Mouse (Mus musculus): ENCODE measurements at regions not wholly inside any gene's neighbourhood (a gene's known extent, or its start where the extent isn't known, plus 50 kb on each side); places are given as distances from the start of the nearest gene placed in this dataset.

DNA sequence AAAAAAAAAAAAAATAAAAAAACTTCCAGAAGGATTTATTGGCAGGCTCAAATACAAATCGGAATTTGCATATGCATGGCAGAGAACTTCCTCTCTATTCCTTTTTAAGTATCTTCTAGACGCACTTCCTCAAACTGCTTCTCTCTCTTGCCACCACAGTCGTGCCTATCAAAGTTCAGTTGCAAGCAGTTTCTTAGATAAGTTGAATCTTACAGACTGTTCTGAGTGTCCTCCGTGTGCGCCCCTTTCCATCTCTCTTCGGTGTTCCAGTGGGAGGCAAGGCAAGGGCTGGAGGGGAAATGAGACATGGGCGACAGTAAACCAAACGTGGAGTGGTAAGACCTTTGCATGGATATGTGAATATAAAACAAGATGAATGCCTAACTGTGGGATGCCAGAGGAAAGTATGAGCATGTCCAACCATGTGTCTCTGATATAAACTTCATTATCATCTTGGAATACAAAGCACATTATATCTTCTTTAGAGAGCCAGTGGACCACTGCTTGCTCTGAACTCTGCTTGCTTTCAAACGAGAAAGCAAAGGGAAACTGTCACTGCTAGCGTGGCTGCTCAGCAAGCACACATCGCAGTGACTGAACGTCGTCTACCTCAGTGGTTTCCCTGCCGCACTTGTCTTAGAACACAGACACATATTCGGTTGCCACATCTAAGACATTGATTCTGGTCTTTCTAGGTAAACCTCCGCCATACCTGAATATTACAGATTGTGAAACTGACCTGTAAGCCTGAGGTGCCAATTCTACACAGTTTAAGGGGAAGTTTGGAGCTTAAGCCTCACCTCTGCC, 81.5 kb upstream of the Hmcn1 start:
- H3K4me1 ChIP-seq (ENCODE audit: control insufficient read depth, insufficient read depth, low read length), result no peaks in the 10 kb centered on the region
- no peak for ATAC-seq
- H3K4me2 ChIP-seq (ENCODE audit: low read length), result no peak overlapping the region
- WGBS, result 91% methylated on average over 16 of the region's 16 CpGs
- no peaks in the 10 kb centered on the region for H3K36me3 ChIP-seq (ENCODE audit: control insufficient read depth, insufficient read depth, low read length)
- H3K4me3 ChIP-seq (ENCODE audit: low read depth, low read length), result no peak overlapping the region
- no peak overlapping the region for H3K9ac ChIP-seq (ENCODE audit: low read depth, low read length)
- no peaks in the 10 kb centered on the region for H3K27me3 ChIP-seq (ENCODE audit: control insufficient read depth, insufficient read depth, low read depth, low read length)
- no peak overlapping the region for H3K27ac ChIP-seq (ENCODE audit: low read length)
- no peaks in the 10 kb centered on the region for H3K9me3 ChIP-seq (replicated peaks; ENCODE audit: control insufficient read depth, low read length, poor library complexity, severe bottlenecking)

DNA sequence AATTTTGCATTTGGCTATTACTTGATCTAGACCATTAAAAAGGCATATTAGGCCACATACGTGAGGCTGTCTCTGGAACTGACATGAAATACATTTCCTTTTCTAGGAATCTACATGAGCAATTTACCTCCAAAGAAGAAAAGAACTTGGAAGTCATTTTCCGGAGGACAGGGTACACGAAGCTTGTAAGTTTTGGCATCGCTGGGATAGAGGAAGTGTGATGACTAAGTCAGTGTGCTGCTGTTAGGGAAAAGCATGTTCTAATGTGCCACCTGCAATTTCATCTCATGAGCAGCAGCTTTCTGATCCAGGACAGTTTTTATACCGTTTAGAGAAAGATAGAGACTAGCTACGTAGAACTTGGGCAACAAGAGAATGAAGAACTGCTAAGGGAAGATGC, 82.3 kb upstream of the Hmcn1 start:
- Histone ChIP-seq H3K27ac (ENCODE audit: low read length) (no peak overlapping the region), H3K4me3 (ENCODE audit: low read depth, low read length) (no peak overlapping the region), H3K9me3 (replicated peaks; ENCODE audit: control insufficient read depth, low read length, poor library complexity, severe bottlenecking) (no peaks in the 10 kb centered on the region), H3K27me3 (ENCODE audit: control insufficient read depth, insufficient read depth, low read depth, low read length) (no peaks in the 10 kb centered on the region), H3K9ac (ENCODE audit: low read depth, low read length) (no peak overlapping the region), H3K4me1 (ENCODE audit: control insufficient read depth, insufficient read depth, low read length) (no peaks in the 10 kb centered on the region), H3K4me2 (ENCODE audit: low read length) (no peak overlapping the region), H3K36me3 (ENCODE audit: control insufficient read depth, insufficient read depth, low read length) (no peaks in the 10 kb centered on the region)
- 91% methylated on average over 6 of the region's 6 CpGs for WGBS
- no peak for ATAC-seq

DNA sequence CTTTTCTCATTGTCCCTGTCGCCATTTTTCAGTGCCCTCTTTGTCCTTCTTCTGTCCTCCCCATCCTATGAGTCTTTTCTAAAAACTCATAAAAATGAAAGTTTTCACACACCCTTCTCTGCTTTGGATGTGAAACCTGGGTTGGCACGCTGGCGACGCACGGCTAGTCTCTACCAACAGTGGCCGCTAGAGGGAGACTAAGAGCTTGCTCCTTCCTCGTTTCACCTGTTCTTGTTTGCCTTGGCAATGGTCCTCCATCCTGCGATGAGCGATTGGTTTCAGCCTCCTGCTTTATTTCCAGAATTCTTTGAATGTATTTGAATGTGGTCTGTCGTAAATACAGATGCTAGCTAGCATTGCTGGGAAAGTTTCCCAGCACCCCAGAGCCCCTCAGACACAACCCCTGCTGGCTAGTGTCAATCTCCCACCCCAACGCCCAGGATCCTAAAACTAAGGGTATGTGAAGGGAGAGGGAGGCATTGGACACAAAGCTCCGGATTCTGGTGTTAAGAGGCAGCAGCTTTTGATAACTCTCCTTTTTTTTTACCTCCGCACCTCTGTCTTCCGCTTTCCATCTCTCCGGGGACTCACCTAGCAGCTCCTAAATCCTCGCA, 85.8 kb upstream of the Hmcn1 start:
- peak; percentile 80; the same call in 1 of the 2 replicates for ATAC-seq
- 34% methylated on average over 16 of the region's 16 CpGs for WGBS
- Histone ChIP-seq H3K4me1 (ENCODE audit: control insufficient read depth, insufficient read depth, low read length) (no peaks in the 10 kb centered on the region), H3K36me3 (ENCODE audit: control insufficient read depth, insufficient read depth, low read length) (no peaks in the 10 kb centered on the region), H3K27me3 (ENCODE audit: control insufficient read depth, insufficient read depth, low read depth, low read length) (no peaks in the 10 kb centered on the region), H3K9ac (ENCODE audit: low read depth, low read length) (no peak overlapping the region), H3K9me3 (replicated peaks; ENCODE audit: control insufficient read depth, low read length, poor library complexity, severe bottlenecking) (no peaks in the 10 kb centered on the region), H3K4me2 (ENCODE audit: low read length) (0 out of 2 replicates have a peak overlapping the region, but pooled peaks have one; percentile 20), H3K4me3 (ENCODE audit: low read depth, low read length) (no peak overlapping the region), H3K27ac (ENCODE audit: low read length) (no peak overlapping the region)

DNA sequence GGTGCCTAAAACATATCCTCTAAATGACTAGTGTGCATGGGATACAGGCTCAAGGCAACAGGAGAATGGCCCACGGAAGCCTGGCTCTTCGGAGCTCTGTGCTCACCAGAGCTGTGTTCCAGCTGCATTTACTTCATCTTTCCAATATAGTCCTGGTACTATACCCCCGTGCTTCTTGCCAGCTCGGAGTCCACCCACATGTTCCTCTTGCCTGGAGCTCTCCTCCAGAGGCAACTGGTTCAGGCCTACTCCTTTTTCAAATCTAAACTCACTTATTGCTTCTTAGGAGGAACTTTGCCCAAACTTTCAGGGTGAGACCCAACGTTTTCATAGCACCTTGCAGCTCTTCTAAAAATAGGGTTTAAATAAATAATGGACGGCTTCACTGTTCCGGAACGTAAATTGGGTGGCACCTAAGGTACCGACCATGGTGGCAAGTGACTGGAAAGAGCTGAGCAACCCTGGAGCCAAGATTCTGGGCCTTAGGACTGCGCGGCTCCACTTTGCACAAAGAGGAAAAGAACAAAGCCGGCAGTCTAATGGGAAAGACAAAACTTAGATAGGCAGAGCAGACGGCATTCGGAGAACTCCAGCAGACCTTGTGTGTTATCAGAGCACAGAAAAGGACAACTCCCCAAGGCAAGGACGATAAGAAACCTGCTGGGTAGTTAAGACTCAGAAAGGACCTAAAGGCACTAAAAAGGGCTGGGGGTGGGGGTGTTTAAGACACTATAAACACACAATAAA, 86.6 kb upstream of the Hmcn1 start:
- Histone ChIP-seq H3K27ac (ENCODE audit: low read length) (no peak overlapping the region), H3K9ac (ENCODE audit: low read depth, low read length) (no peak overlapping the region), H3K27me3 (ENCODE audit: control insufficient read depth, insufficient read depth, low read depth, low read length) (no peaks in the 10 kb centered on the region), H3K36me3 (ENCODE audit: control insufficient read depth, insufficient read depth, low read length) (no peaks in the 10 kb centered on the region), H3K4me2 (ENCODE audit: low read length) (no peak overlapping the region), H3K4me3 (ENCODE audit: low read depth, low read length) (no peak overlapping the region), H3K9me3 (replicated peaks; ENCODE audit: control insufficient read depth, low read length, poor library complexity, severe bottlenecking) (no peaks in the 10 kb centered on the region), H3K4me1 (ENCODE audit: control insufficient read depth, insufficient read depth, low read length) (no peaks in the 10 kb centered on the region)
- WGBS, result 88% methylated on average over 15 of the region's 15 CpGs
- no peak for ATAC-seq

DNA sequence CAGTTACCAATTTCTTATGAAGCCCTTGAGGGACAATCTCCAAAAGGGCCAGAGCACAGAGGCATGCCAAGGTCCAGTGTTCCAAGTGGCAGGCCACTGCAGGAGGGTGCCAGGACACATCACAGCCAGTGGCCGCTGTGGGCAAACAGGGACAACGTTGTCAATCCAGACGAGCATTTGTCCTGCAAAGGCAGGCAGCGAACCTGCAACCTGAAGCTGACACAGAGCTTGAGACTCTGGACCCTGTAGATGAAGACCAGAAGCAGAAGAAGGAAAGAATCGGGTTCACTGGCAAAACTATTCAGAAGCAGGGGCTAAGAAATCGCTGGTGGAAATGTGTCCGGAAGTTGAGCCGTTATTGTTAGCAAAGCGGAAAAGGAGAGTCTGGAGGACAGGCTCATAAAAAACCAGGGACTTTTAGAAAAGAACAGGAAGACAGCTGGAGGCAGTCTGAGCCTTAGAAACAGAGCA, 87.3 kb upstream of the Hmcn1 start:
- Histone ChIP-seq H3K9ac (ENCODE audit: low read depth, low read length) (no peak overlapping the region), H3K27ac (ENCODE audit: low read length) (no peak overlapping the region), H3K4me3 (ENCODE audit: low read depth, low read length) (no peak overlapping the region), H3K4me1 (ENCODE audit: control insufficient read depth, insufficient read depth, low read length) (no peaks in the 10 kb centered on the region), H3K4me2 (ENCODE audit: low read length) (no peak overlapping the region), H3K36me3 (ENCODE audit: control insufficient read depth, insufficient read depth, low read length) (no peaks in the 10 kb centered on the region), H3K27me3 (ENCODE audit: control insufficient read depth, insufficient read depth, low read depth, low read length) (no peaks in the 10 kb centered on the region), H3K9me3 (replicated peaks; ENCODE audit: control insufficient read depth, low read length, poor library complexity, severe bottlenecking) (no peaks in the 10 kb centered on the region)
- 77% methylated on average over 9 of the region's 9 CpGs for WGBS
- no peak for ATAC-seq

DNA sequence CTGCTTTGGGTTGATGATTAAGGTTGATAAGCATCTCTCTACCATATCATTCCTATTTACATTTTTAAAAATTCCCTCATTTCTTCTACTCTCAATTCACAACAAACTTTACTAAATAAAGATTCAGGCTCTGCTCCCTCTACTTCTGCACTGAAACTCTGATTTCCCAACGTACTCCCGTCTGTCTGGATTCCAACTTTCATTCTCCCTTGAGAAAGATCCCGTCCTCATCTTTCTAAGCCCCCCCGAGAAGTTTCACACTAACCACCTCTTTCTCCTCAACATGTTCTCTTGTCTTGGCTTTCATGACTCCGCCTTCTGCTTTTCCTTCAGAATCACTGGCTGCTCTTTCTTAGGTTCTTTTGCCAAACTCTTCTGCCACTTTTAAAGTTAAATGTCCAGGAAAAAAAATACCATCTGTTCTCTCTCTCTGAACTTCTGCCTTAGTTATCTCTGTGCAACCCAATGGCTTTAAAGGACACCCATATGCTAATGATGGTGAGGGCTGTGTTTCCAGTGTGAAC, 89.3 kb upstream of the Hmcn1 start:
- no peak overlapping the region for H3K9ac ChIP-seq (ENCODE audit: low read depth, low read length)
- WGBS, result 95% methylated on average over 5 of the region's 5 CpGs
- H3K4me1 ChIP-seq (ENCODE audit: control insufficient read depth, insufficient read depth, low read length), result no peaks in the 10 kb centered on the region
- H3K36me3 ChIP-seq (ENCODE audit: control insufficient read depth, insufficient read depth, low read length), result no peaks in the 10 kb centered on the region
- H3K4me3 ChIP-seq (ENCODE audit: low read depth, low read length), result no peak overlapping the region
- no peak overlapping the region for H3K4me2 ChIP-seq (ENCODE audit: low read length)
- no peaks in the 10 kb centered on the region for H3K9me3 ChIP-seq (replicated peaks; ENCODE audit: control insufficient read depth, low read length, poor library complexity, severe bottlenecking)
- no peak overlapping the region for H3K27ac ChIP-seq (ENCODE audit: low read length)
- H3K27me3 ChIP-seq (ENCODE audit: control insufficient read depth, insufficient read depth, low read depth, low read length), result no peaks in the 10 kb centered on the region
- ATAC-seq, result no peak

DNA sequence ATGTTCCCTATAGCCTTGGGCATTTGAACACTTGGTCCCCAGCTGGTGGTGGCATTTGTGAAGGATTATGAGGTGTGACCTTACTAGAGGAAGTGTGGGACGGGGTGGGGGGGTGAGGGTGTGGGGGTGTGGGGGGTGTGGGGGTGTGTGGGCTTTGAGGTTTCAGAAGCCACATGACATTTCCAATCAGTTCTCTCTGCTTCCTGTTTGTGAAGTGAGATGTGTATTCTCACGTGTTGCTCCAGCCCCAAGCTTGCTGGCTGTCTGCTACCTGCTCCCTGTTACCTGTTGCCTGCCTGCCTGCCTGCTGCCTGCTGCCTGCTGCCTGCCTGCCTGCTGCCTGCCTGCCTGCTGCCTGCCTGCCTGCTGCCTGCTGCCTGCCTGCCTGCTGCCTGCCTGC, 90.6 kb upstream of the Hmcn1 start:
- H3K9ac ChIP-seq (ENCODE audit: low read depth, low read length), result no peak overlapping the region
- 95% methylated on average over 2 of the region's 2 CpGs for WGBS
- H3K27ac ChIP-seq (ENCODE audit: low read length), result no peak overlapping the region
- no peak for ATAC-seq
- no peaks in the 10 kb centered on the region for H3K36me3 ChIP-seq (ENCODE audit: control insufficient read depth, insufficient read depth, low read length)
- H3K4me3 ChIP-seq (ENCODE audit: low read depth, low read length), result no peak overlapping the region
- no peaks in the 10 kb centered on the region for H3K4me1 ChIP-seq (ENCODE audit: control insufficient read depth, insufficient read depth, low read length)
- no peaks in the 10 kb centered on the region for H3K27me3 ChIP-seq (ENCODE audit: control insufficient read depth, insufficient read depth, low read depth, low read length)
- no peaks in the 10 kb centered on the region for H3K9me3 ChIP-seq (replicated peaks; ENCODE audit: control insufficient read depth, low read length, poor library complexity, severe bottlenecking)
- no peak overlapping the region for H3K4me2 ChIP-seq (ENCODE audit: low read length)

DNA sequence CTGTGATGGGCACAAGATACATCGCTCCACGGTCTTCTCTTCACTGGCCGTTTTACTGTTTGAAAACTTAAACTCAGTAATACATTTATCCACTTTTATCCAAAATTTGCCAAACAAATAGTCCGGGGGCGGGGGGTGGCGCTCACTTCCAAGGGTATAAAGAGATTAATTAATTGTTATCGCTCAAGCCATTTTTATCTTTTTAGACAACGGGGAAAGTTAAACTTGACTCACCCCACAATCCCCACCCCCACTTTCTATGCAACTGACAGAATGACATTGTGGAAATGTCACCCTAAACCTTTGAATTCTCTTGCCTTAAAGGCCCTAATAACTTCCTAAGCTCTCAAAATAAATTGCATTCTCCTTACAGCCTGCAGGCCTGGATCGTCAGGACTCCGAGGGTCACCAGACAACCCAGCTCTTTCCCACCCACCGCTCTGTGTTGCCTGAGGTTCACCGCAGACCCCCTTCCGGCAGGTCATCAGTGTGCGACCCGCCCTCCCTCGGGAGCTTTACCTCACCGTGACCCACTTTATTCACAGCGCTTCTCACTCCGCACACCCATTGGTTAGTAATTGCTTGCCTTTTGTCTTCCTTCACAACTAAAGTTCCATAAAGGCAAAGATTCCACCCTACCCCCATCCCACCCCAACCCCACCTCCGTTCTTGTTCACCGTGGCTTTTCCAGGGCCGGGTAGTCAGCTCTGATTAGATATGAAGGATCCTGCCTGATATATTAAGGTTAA, 93.0 kb upstream of the Hmcn1 start:
- ATAC-seq, result no peak
- Histone ChIP-seq H3K9ac (ENCODE audit: low read depth, low read length) (no peak overlapping the region), H3K4me2 (ENCODE audit: low read length) (no peak overlapping the region), H3K9me3 (replicated peaks; ENCODE audit: control insufficient read depth, low read length, poor library complexity, severe bottlenecking) (no peaks in the 10 kb centered on the region), H3K36me3 (ENCODE audit: control insufficient read depth, insufficient read depth, low read length) (no peaks in the 10 kb centered on the region), H3K4me3 (ENCODE audit: low read depth, low read length) (no peak overlapping the region), H3K27me3 (ENCODE audit: control insufficient read depth, insufficient read depth, low read depth, low read length) (no peaks in the 10 kb centered on the region), H3K27ac (ENCODE audit: low read length) (no peak overlapping the region), H3K4me1 (ENCODE audit: control insufficient read depth, insufficient read depth, low read length) (no peaks in the 10 kb centered on the region)
- 55% methylated on average over 22 of the region's 22 CpGs for WGBS
